Mouse (Mus musculus) MEL (cell line): ENCODE data around the gene Nap1l4. TPM values are rescaled to one million over a fixed set of nuclear protein-coding genes. Genes with fewer than 3 reads are reported as not detected.
A peak's percentile ranks its signal among the peaks of the same experiment; 100 is the strongest.

ENCODE experiments used
- DNase-seq: peaks from one replicate; pipeline ENCODE4 v3.0.0; 2011; ENCODE audit warnings: low read depth, low spot score
- H3K27ac ChIP-seq: 2 replicates; pipeline ENCODE4 v1.5.1; 2012; ENCODE audit warnings: low read depth, mild to moderate bottlenecking, control low read depth, low read length, moderate library complexity; ENCODE audit not compliant: control insufficient read depth
- H3K27me3 ChIP-seq, 2 experiments: fragments of 150-350 bp in 1 of 2; sonication (generic) in 1 of 2; 2 replicates each; pipeline ENCODE4 v1.6.1; 2012; ENCODE audit warnings: low read length in 2 of 2, mild to moderate bottlenecking in 2 of 2, improper control_type of control experiment in 1 of 2, moderate library complexity in 1 of 2; ENCODE audit not compliant: insufficient read depth in 2 of 2, control insufficient read depth in 1 of 2
- H3K36me3 ChIP-seq, 2 experiments: 2 replicates each; pipeline ENCODE4 v1.6.1; 2012 to 2014; ENCODE audit warnings: low read length in 2 of 2, improper control_type of control experiment in 1 of 2, inconsistent platforms in 1 of 2, mild to moderate bottlenecking in 1 of 2; ENCODE audit not compliant: insufficient read depth in 2 of 2, control insufficient read depth in 1 of 2
- H3K4me1 ChIP-seq, 2 experiments: fragments of 150-350 bp in 1 of 2; sonication (generic) in 1 of 2; 2 replicates each; pipeline ENCODE4 v1.6.1; 2012; ENCODE audit warnings: low read length in 2 of 2, improper control_type of control experiment in 1 of 2, mild to moderate bottlenecking in 1 of 2; ENCODE audit not compliant: insufficient read depth in 2 of 2, control insufficient read depth in 1 of 2
- H3K4me3 ChIP-seq, 2 experiments: fragments of 150-350 bp in 1 of 2; sonication (generic) in 1 of 2; 2 replicates each; pipeline ENCODE4 v1.5.1; 2012; ENCODE audit warnings: low read depth in 2 of 2, low read length in 2 of 2, mild to moderate bottlenecking in 2 of 2, moderate library complexity in 2 of 2, control low read depth in 1 of 2, improper control_type of control experiment in 1 of 2; ENCODE audit not compliant: control insufficient read depth in 1 of 2, insufficient read depth in 1 of 2
- H3K79me2 ChIP-seq: 2 replicates; pipeline ENCODE4 v1.6.1; 2012; ENCODE audit warnings: mild to moderate bottlenecking, low read length, moderate library complexity; ENCODE audit not compliant: control insufficient read depth, poor library complexity, insufficient read depth
- H3K9ac ChIP-seq: 2 replicates; pipeline ENCODE4 v1.6.1; 2012; ENCODE audit warnings: low read depth, mild to moderate bottlenecking, control low read depth, low read length, moderate library complexity; ENCODE audit not compliant: control insufficient read depth, poor library complexity, severe bottlenecking
- H3K9me3 ChIP-seq: fragments of 150-350 bp; sonication (generic); replicated peaks from 2 replicates; pipeline ENCODE4 v1.6.1; 2012; ENCODE audit warnings: mild to moderate bottlenecking, low read length, improper control_type of control experiment, moderate library complexity; ENCODE audit not compliant: insufficient read depth
- BHLHE40 ChIP-seq: IDR thresholded peaks from 2 replicates; pipeline ENCODE4 v1.6.1; 2012; ENCODE audit warnings: low read depth, mild to moderate bottlenecking, inconsistent platforms, low read length, improper control_type of control experiment, borderline replicate concordance
- CHD2 ChIP-seq: IDR thresholded peaks from 2 replicates; pipeline ENCODE4 v1.6.1; 2011; ENCODE audit warnings: low read length, improper control_type of control experiment
- CTCF ChIP-seq, 3 experiments: IDR thresholded peaks in 2 of 3; conservative IDR thresholded peaks in 1 of 3; 2 replicates each; pipeline ENCODE4 v1.5.1; 2011 to 2012; ENCODE audit warnings: low read length in 3 of 3, low read depth in 2 of 3, mild to moderate bottlenecking in 2 of 3, improper control_type of control experiment in 1 of 3, inconsistent platforms in 1 of 3, mixed read lengths in 1 of 3, moderate library complexity in 1 of 3; ENCODE audit not compliant: control insufficient read depth in 1 of 3, insufficient read depth in 1 of 3, poor library complexity in 1 of 3, severe bottlenecking in 1 of 3
- E2F4 ChIP-seq: IDR thresholded peaks from 2 replicates; pipeline ENCODE4 v1.6.1; 2011; ENCODE audit warnings: low read depth, low read length, improper control_type of control experiment, borderline replicate concordance
- ELF1 ChIP-seq: IDR thresholded peaks from 2 replicates; pipeline ENCODE4 v1.6.1; 2014; ENCODE audit warnings: low read depth, mild to moderate bottlenecking, inconsistent platforms, low read length, improper control_type of control experiment, moderate library complexity
- EP300 ChIP-seq, 2 experiments: IDR thresholded peaks; 2 replicates each; pipeline ENCODE4 v1.6.1; 2011; ENCODE audit warnings: improper control_type of control experiment in 2 of 2, low read length in 2 of 2, low read depth in 1 of 2, mild to moderate bottlenecking in 1 of 2
- ETS1 ChIP-seq: IDR thresholded peaks from 2 replicates; pipeline ENCODE4 v1.6.1; 2012; ENCODE audit warnings: low read depth, mild to moderate bottlenecking, inconsistent platforms, low read length, improper control_type of control experiment, moderate library complexity
- GATA1 ChIP-seq: IDR thresholded peaks from 2 replicates; pipeline ENCODE4 v1.6.1; 2011; ENCODE audit warnings: low read depth, low read length, improper control_type of control experiment
- HCFC1 ChIP-seq: IDR thresholded peaks from 2 replicates; pipeline ENCODE4 v1.6.1; 2012; ENCODE audit warnings: low read depth, mild to moderate bottlenecking, inconsistent platforms, low read length, improper control_type of control experiment, moderate library complexity
- KAT2A ChIP-seq: conservative IDR thresholded peaks from 2 replicates; pipeline ENCODE4 v1.6.1; 2012; ENCODE audit warnings: low read depth, low read length, improper control_type of control experiment, inconsistent platforms
- MAZ ChIP-seq: IDR thresholded peaks from 2 replicates; pipeline ENCODE4 v1.6.1; 2012; ENCODE audit warnings: low read depth, mild to moderate bottlenecking, inconsistent platforms, low read length, improper control_type of control experiment
- MEF2A ChIP-seq: IDR thresholded peaks from 2 replicates; pipeline ENCODE4 v1.6.1; 2014; ENCODE audit warnings: low read depth, mild to moderate bottlenecking, inconsistent platforms, low read length, improper control_type of control experiment; ENCODE audit not compliant: poor library complexity, insufficient replicate concordance, severe bottlenecking; ENCODE audit errors: extremely low read depth
- MXI1 ChIP-seq: IDR thresholded peaks from 2 replicates; pipeline ENCODE4 v1.6.1; 2011; ENCODE audit warnings: mild to moderate bottlenecking, low read depth, low read length, improper control_type of control experiment
- MYB ChIP-seq: IDR thresholded peaks from 2 replicates; pipeline ENCODE4 v1.6.1; 2011; ENCODE audit warnings: mild to moderate bottlenecking, low read depth, low read length, improper control_type of control experiment
- MYC ChIP-seq: IDR thresholded peaks from 2 replicates; pipeline ENCODE4 v1.6.1; 2011; ENCODE audit warnings: low read depth, mild to moderate bottlenecking, low read length, improper control_type of control experiment, moderate library complexity
- NELFE ChIP-seq: IDR thresholded peaks from 2 replicates; pipeline ENCODE4 v1.6.1; 2011; ENCODE audit warnings: low read depth, low read length, improper control_type of control experiment
- NRF1 ChIP-seq: IDR thresholded peaks from 2 replicates; pipeline ENCODE4 v1.6.1; 2014; ENCODE audit warnings: low read depth, mild to moderate bottlenecking, inconsistent platforms, low read length, improper control_type of control experiment, moderate library complexity; ENCODE audit not compliant: poor library complexity, insufficient read depth, severe bottlenecking
- POLR2A ChIP-seq, 2 experiments: IDR thresholded peaks; 2 replicates each; pipeline ENCODE4 v1.6.1; 2011 to 2012; ENCODE audit warnings: low read length in 2 of 2, mild to moderate bottlenecking in 2 of 2, control low read depth in 1 of 2, improper control_type of control experiment in 1 of 2, low read depth in 1 of 2, moderate library complexity in 1 of 2; ENCODE audit not compliant: control insufficient read depth in 1 of 2, insufficient read depth in 1 of 2, poor library complexity in 1 of 2
- POLR2AphosphoS2 ChIP-seq: IDR thresholded peaks from 2 replicates; pipeline ENCODE4 v1.6.1; 2011; ENCODE audit warnings: low read length, improper control_type of control experiment
- POLR2AphosphoS5 ChIP-seq: IDR thresholded peaks from 2 replicates; pipeline ENCODE4 v1.6.1; 2012; ENCODE audit warnings: low read depth, borderline replicate concordance, mild to moderate bottlenecking, inconsistent platforms, low read length, moderate library complexity, mixed read lengths
- RAD21 ChIP-seq: IDR thresholded peaks from 2 replicates; pipeline ENCODE4 v1.6.1; 2011; ENCODE audit warnings: mild to moderate bottlenecking, low read depth, low read length, improper control_type of control experiment
- RCOR1 ChIP-seq: IDR thresholded peaks from 2 replicates; pipeline ENCODE4 v1.6.1; 2012; ENCODE audit warnings: low read depth, mild to moderate bottlenecking, inconsistent platforms, low read length, improper control_type of control experiment
- UBTF ChIP-seq: IDR thresholded peaks from 2 replicates; pipeline ENCODE4 v1.6.1; 2012; ENCODE audit warnings: low read depth, mild to moderate bottlenecking, inconsistent platforms, low read length, improper control_type of control experiment, moderate library complexity, borderline replicate concordance; ENCODE audit not compliant: insufficient read depth
- USF1 ChIP-seq: IDR thresholded peaks from 2 replicates; pipeline ENCODE4 v1.6.1; 2014; ENCODE audit warnings: low read depth, mild to moderate bottlenecking, inconsistent platforms, low read length, improper control_type of control experiment, moderate library complexity
- USF2 ChIP-seq, 2 experiments: IDR thresholded peaks; 2 replicates each; pipeline ENCODE4 v1.6.1; 2011 to 2012; ENCODE audit warnings: improper control_type of control experiment in 2 of 2, low read length in 2 of 2, borderline replicate concordance in 1 of 2, inconsistent platforms in 1 of 2, low read depth in 1 of 2, mild to moderate bottlenecking in 1 of 2; ENCODE audit not compliant: insufficient read depth in 1 of 2
- ZC3H11A ChIP-seq: IDR thresholded peaks from 2 replicates; pipeline ENCODE4 v1.6.1; 2012; ENCODE audit warnings: low read depth, mild to moderate bottlenecking, inconsistent platforms, low read length, improper control_type of control experiment
- ZNF384 ChIP-seq: IDR thresholded peaks from 2 replicates; pipeline ENCODE4 v1.6.1; 2012; ENCODE audit warnings: low read depth, mild to moderate bottlenecking, inconsistent platforms, low read length, improper control_type of control experiment
- polyA plus RNA-seq, 2 experiments: library from polyadenylated mRNA; stranded (reverse) in 1 of 2; unstranded in 1 of 2; fragments of >175 nt in 1 of 2; fragments of >200 nt in 1 of 2; gene quantifications; 2 replicates each; pipeline versions ENCODE4 v1.2.1 to v1.2.4; 2012; ENCODE audit warnings: low replicate concordance in 2 of 2, low read depth in 1 of 2; ENCODE audit not compliant: insufficient read length in 2 of 2, insufficient read depth in 1 of 2, missing spikeins in 1 of 2
- total RNA-seq: library from RNA; depleted of rRNA; stranded (reverse); fragments of 300-350 nt; gene quantifications from 2 replicates; pipeline ENCODE4 v1.2.3, GENCODE M21; 2012

Gene Nap1l4
- total and polyA plus RNA-seq, 3 experiments = 165 to 186 TPM; not detected in 1

GRCm38 (mm10) chr7:143557616-143558015 lies 8.7 kb upstream of the Nap1l4 start:
- H3K9ac ChIP-seq = peak overlapping the region; percentile 56

GRCm38 (mm10) chr7:143556964-143557610 lies 8.2 kb upstream of the Nap1l4 start:
- peaks cover 4 to 36% of the 10 kb centered on the region in 2 experiments; a peak in 3 of 4 replicates for H3K36me3 ChIP-seq
- DNase-seq = peak; percentile 89
- TF ChIP-seq MEF2A = no peak
- TF ChIP-seq POLR2A (IDR thresholded peaks at IDR 0.05; ENCODE audit: control insufficient read depth in 1 of 2, insufficient read depth in 1 of 2, low read depth in 1 of 2, low read length in 2 of 2, poor library complexity in 1 of 2) = peak in 1 of 2 experiments; percentile 60; a peak in 1 of 4 replicates
- no peak for TF ChIP-seq ELF1
- TF ChIP-seq USF1 = peak; percentile 22; the same call in 1 of the 2 replicates
- TF ChIP-seq USF2 (IDR thresholded peaks at IDR 0.05; ENCODE audit: borderline replicate concordance in 1 of 2, insufficient read depth in 1 of 2, low read depth in 1 of 2, low read length in 2 of 2) = no peak
- no peak for TF ChIP-seq ZC3H11A
- TF ChIP-seq GATA1 = peak; percentile 71
- TF ChIP-seq KAT2A = no peak
- peak; percentile 55; the same call in 1 of the 2 replicates for TF ChIP-seq MXI1
- peak; percentile 99 for TF ChIP-seq MYB
- TF ChIP-seq CHD2 = no peak
- TF ChIP-seq NELFE = peak; percentile 51
- TF ChIP-seq NRF1 = no peak
- peak; percentile 72; the same call in 1 of the 2 replicates for TF ChIP-seq MYC
- peak; percentile 87 for TF ChIP-seq ETS1
- peak; percentile 8; the same call in 1 of the 2 replicates for TF ChIP-seq RCOR1
- no peak for TF ChIP-seq CTCF (IDR thresholded peaks at IDR 0.05 in 2 of 3, conservative IDR thresholded peaks at IDR 0.05 in 1 of 3; ENCODE audit: control insufficient read depth in 1 of 3, insufficient read depth in 1 of 3, low read depth in 2 of 3, low read length in 3 of 3, poor library complexity in 1 of 3, severe bottlenecking in 1 of 3)
- peak; percentile 89 to 98 for TF ChIP-seq EP300 (IDR thresholded peaks at IDR 0.05; ENCODE audit: low read depth in 1 of 2, low read length in 2 of 2)
- TF ChIP-seq BHLHE40 = no peak
- TF ChIP-seq POLR2AphosphoS5 = no peak
- no peak for TF ChIP-seq E2F4
- TF ChIP-seq HCFC1 = peak; percentile 27; the same call in 1 of the 2 replicates
- TF ChIP-seq POLR2AphosphoS2 = peak; percentile 67; the same call in 1 of the 2 replicates
- TF ChIP-seq ZNF384 = no peak
- TF ChIP-seq RAD21 = no peak
- TF ChIP-seq MAZ = 0 out of 2 replicates have a peak, but pooled peaks have one; percentile 17
- TF ChIP-seq UBTF = no peak

More at GRCm38 (mm10) chr7:143557616-143558015, 8.7 kb upstream of the Nap1l4 start:
- Histone ChIP-seq H3K9me3 (no peaks in the 10 kb centered on the region), H3K27ac (peak overlapping the region; percentile 91), H3K79me2 (peaks cover 16% of the 10 kb centered on the region; the same call in 1 of the 2 replicates), H3K4me3 (peak overlapping the region; percentile 9 to 18; a peak in 2 of 4 replicates), H3K4me1 (peaks cover 10 to 40% of the 10 kb centered on the region in 2 experiments), H3K27me3 (no peaks in the 10 kb centered on the region), H3K36me3 (peaks cover 6 to 36% of the 10 kb centered on the region in 2 experiments; a peak in 3 of 4 replicates)
- TF ChIP-seq CTCF (IDR thresholded peaks at IDR 0.05 in 2 of 3, conservative IDR thresholded peaks at IDR 0.05 in 1 of 3; ENCODE audit: control insufficient read depth in 1 of 3, insufficient read depth in 1 of 3, low read depth in 2 of 3, low read length in 3 of 3, poor library complexity in 1 of 3, severe bottlenecking in 1 of 3) = peak; percentile 18 to 37 (median 30); a peak in 4 of 6 replicates
- 0 out of 2 replicates have a peak, but pooled peaks have one; percentile 8 for TF ChIP-seq MAZ
- TF ChIP-seq NELFE = no peak
- DNase-seq = peak; percentile 68

More at GRCm38 (mm10) chr7:143556964-143557610, 8.2 kb upstream of the Nap1l4 start:
- Histone ChIP-seq H3K4me3 (peak overlapping the region; percentile 9 to 18; a peak in 1 of 4 replicates), H3K9me3 (no peaks in the 10 kb centered on the region), H3K9ac (peak overlapping the region; percentile 56), H3K4me1 (peaks cover 10 to 40% of the 10 kb centered on the region in 2 experiments), H3K27ac (peak overlapping the region; percentile 91), H3K27me3 (no peaks in the 10 kb centered on the region), H3K79me2 (peaks cover 16% of the 10 kb centered on the region; the same call in 1 of the 2 replicates)
